In the genomic region with DNA sequence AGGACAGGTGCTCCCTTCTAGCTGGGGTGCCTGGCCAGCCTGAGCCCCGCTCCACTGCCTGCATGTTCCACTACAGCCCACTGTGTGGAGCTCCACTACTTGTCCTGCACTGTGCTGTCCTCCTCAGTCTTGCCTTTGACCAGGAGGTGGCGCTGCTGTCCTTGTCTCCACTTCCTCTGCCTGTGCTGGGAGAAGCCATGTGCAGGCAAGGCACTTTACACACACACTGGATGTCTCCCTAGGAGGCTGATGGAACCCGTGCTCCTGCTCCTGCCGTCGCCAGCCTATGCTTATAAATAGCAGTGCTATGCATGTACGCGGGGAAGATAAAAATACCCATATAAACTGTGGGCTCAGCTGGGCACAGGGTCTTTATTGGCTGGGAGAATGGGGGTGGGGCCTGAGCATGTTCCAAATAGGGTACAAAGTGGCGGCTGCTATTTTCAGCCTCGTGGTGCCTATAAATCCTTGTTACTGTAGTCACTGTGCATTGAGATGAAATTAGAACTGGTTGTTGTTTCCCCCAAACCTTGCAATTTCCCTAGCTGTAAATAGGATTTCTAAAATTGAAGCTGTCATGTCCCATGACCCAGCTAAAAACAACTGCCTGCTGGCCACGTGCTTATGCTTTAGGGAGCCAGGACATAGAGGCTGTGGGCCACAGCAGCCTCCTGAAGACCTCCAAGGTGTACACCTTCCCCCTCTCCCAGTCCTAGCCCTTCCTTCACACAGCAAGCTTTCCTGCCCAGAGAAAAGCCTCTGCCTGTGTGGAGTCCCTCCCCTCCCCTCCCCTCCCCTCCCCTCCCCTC, we compare ENCODE assay signal across 8 mouse cellular contexts. TPM values are rescaled to one million over a fixed set of nuclear protein-coding genes. Genes with fewer than 3 reads are reported as not detected.
DNase-seq lines count a peak whose midpoint lies in the region; ATAC-seq and TF ChIP-seq lines count a peak whose summit lies in the region.

No protein-coding gene starts in this region.

- no peak for TF ChIP-seq CTCF in heart, adult 2 months (IDR thresholded peaks at IDR 0.05)
- TF ChIP-seq CTCF in kidney, adult 2 months (conservative IDR thresholded peaks at IDR 0.05; ENCODE audit: insufficient read depth, insufficient read length, low read depth, low read length) = peak; percentile 100; the same call in 1 of the 2 replicates
- TF ChIP-seq CTCF in small intestine, adult 2 months (IDR thresholded peaks at IDR 0.05; ENCODE audit: extremely low read depth, insufficient read length, insufficient replicate concordance, low read depth, low read length) = peak; percentile 99

- 24% methylated on average over 10 of the region's 10 CpGs for WGBS in embryonic facial prominence, embryonic 12.5 days
- WGBS in heart, adult 2 months = 8% methylated on average over 10 of the region's 10 CpGs
- 11% methylated on average over 10 of the region's 10 CpGs for WGBS in kidney, adult 2 months
- 24% methylated on average over 10 of the region's 10 CpGs for WGBS in limb, embryonic 11.5 days
- WGBS in midbrain, embryonic 13.5 days = 21% methylated on average over 10 of the region's 10 CpGs
- 22% methylated on average over 10 of the region's 10 CpGs for WGBS in small intestine, adult 2 months

- TF ChIP-seq POLR2A in heart, adult 2 months (IDR thresholded peaks at IDR 0.05; ENCODE audit: insufficient read depth, low read depth, low read length) = peak; percentile 47; the same call in 1 of the 2 replicates
- TF ChIP-seq POLR2A in kidney, adult 2 months (IDR thresholded peaks at IDR 0.05; ENCODE audit: low read depth, low read length) = no peak
- TF ChIP-seq POLR2A in small intestine, adult 2 months (IDR thresholded peaks at IDR 0.05; ENCODE audit: low read depth, low read length) = no peak

- H3K4me2 ChIP-seq in embryonic facial prominence, embryonic 12.5 days (replicated peaks) = no peak overlapping the region
- no peak overlapping the region for H3K4me2 ChIP-seq in limb, embryonic 11.5 days (ENCODE audit: low read depth, severe bottlenecking)
- H3K4me2 ChIP-seq in midbrain, embryonic 13.5 days (replicated peaks) = no peak overlapping the region

- no peaks in the 10 kb centered on the region for H3K79me2 ChIP-seq in heart, adult 2 months (replicated peaks; ENCODE audit: control insufficient read depth, insufficient read depth, low read length)

- no peaks in the 10 kb centered on the region for H3K9me3 ChIP-seq in embryonic facial prominence, embryonic 12.5 days
- no peaks in the 10 kb centered on the region for H3K9me3 ChIP-seq in limb, embryonic 11.5 days (ENCODE audit: control insufficient read depth, low read length)
- H3K9me3 ChIP-seq in midbrain, embryonic 13.5 days = no peaks in the 10 kb centered on the region

- no peaks in the 10 kb centered on the region for H3K4me1 ChIP-seq in embryonic facial prominence, embryonic 12.5 days
- peaks cover 2% of the 10 kb centered on the region for H3K4me1 ChIP-seq in heart, adult 2 months (ENCODE audit: control insufficient read depth, insufficient read depth, low read length)
- peaks cover 4% of the 10 kb centered on the region; the same call in 1 of the 2 replicates for H3K4me1 ChIP-seq in kidney, adult 2 months (ENCODE audit: control insufficient read depth, insufficient read depth, low read length)
- H3K4me1 ChIP-seq in limb, embryonic 11.5 days (ENCODE audit: control insufficient read depth, insufficient read depth, low read length) = 0 out of 2 replicates have a peak, but pooled peaks cover 2% of the 10 kb centered on the region
- peaks cover 2% of the 10 kb centered on the region; the same call in 1 of the 2 replicates for H3K4me1 ChIP-seq in midbrain, embryonic 13.5 days (replicated peaks)
- H3K4me1 ChIP-seq in small intestine, adult 2 months (ENCODE audit: control insufficient read depth, insufficient read depth, insufficient read length, low read length) = no peaks in the 10 kb centered on the region; the same call in 1 of the 2 replicates

- H3K9ac ChIP-seq in embryonic facial prominence, embryonic 12.5 days = no peak overlapping the region
- no peak overlapping the region for H3K9ac ChIP-seq in heart, adult 2 months (ENCODE audit: low read depth, low read length)
- H3K9ac ChIP-seq in limb, embryonic 11.5 days (ENCODE audit: low read length) = no peak overlapping the region
- no peak overlapping the region; the same call in 1 of the 2 replicates for H3K9ac ChIP-seq in midbrain, embryonic 13.5 days (replicated peaks)

- peak; percentile 100 for TF ChIP-seq EP300 in heart, adult 2 months (IDR thresholded peaks at IDR 0.05; ENCODE audit: insufficient read depth, low read depth, low read length)

- DNase-seq in 3134 (ENCODE audit: extremely low read depth, insufficient read length, low spot score) = peak; percentile 76
- DNase-seq in adrenal gland, postnatal 25 days = peak; percentile 93
- peak; percentile 92 to 94 for DNase-seq in heart, adult 2 months
- peak; percentile 97 for DNase-seq in kidney, adult 2 months
- DNase-seq in limb, embryonic 11.5 days (ENCODE audit: low spot score) = peak; percentile 100

- no peaks in the 10 kb centered on the region for H3K27me3 ChIP-seq in embryonic facial prominence, embryonic 12.5 days
- H3K27me3 ChIP-seq in heart, adult 2 months (ENCODE audit: control insufficient read depth, insufficient read depth, low read length) = no peaks in the 10 kb centered on the region
- no peaks in the 10 kb centered on the region for H3K27me3 ChIP-seq in kidney, adult 2 months (replicated peaks; ENCODE audit: control insufficient read depth, insufficient read depth, low read length)
- H3K27me3 ChIP-seq in limb, embryonic 11.5 days (ENCODE audit: control insufficient read depth, insufficient read depth, low read length) = no peaks in the 10 kb centered on the region
- H3K27me3 ChIP-seq in midbrain, embryonic 13.5 days = no peaks in the 10 kb centered on the region
- H3K27me3 ChIP-seq in small intestine, adult 2 months (ENCODE audit: control insufficient read depth, insufficient read depth, low read length) = no peaks in the 10 kb centered on the region

- peaks cover 82% of the 10 kb centered on the region for H3K36me3 ChIP-seq in embryonic facial prominence, embryonic 12.5 days
- no peaks in the 10 kb centered on the region for H3K36me3 ChIP-seq in heart, adult 2 months (ENCODE audit: control insufficient read depth, insufficient read depth, low read length)
- no peaks in the 10 kb centered on the region for H3K36me3 ChIP-seq in kidney, adult 2 months (ENCODE audit: control insufficient read depth, insufficient read depth, low read length)
- peaks cover 16% of the 10 kb centered on the region; the same call in 1 of the 2 replicates for H3K36me3 ChIP-seq in limb, embryonic 11.5 days (ENCODE audit: control insufficient read depth, insufficient read depth, low read length)
- H3K36me3 ChIP-seq in midbrain, embryonic 13.5 days = peaks cover 80% of the 10 kb centered on the region
- H3K36me3 ChIP-seq in small intestine, adult 2 months (ENCODE audit: control insufficient read depth, insufficient read depth, low read length) = peaks cover 39% of the 10 kb centered on the region

- peak; percentile 92 for ATAC-seq in embryonic facial prominence, embryonic 12.5 days (ENCODE audit: insufficient number of reproducible peaks, insufficient read depth, low FRiP score, low TSS enrichment)
- peak; percentile 93 for ATAC-seq in limb, embryonic 11.5 days (ENCODE audit: insufficient number of reproducible peaks, low FRiP score, low TSS enrichment, low read depth)
- peak; percentile 98 for ATAC-seq in midbrain, embryonic 13.5 days

- H3K27ac ChIP-seq in embryonic facial prominence, embryonic 12.5 days = no peak overlapping the region
- peak overlapping the region; percentile 81 for H3K27ac ChIP-seq in heart, adult 2 months
- H3K27ac ChIP-seq in kidney, adult 2 months (ENCODE audit: insufficient read depth, low read depth, low read length) = no peak overlapping the region
- H3K27ac ChIP-seq in limb, embryonic 11.5 days (replicated peaks; ENCODE audit: low read depth, low read length) = no peak overlapping the region
- H3K27ac ChIP-seq in midbrain, embryonic 13.5 days = 0 out of 2 replicates have a peak overlapping the region, but pooled peaks have one; percentile 39
- H3K27ac ChIP-seq in small intestine, adult 2 months (ENCODE audit: insufficient read depth, low read depth, low read length) = no peak overlapping the region

- intact Hi-C loops in heart, adult 2 months (cut with DNase I) = loop anchor here (1.0 to 10.0 kb wide), 4 partner anchors 84 to 361 kb away; a partner anchor contains a TSS

- no peak overlapping the region for H3K4me3 ChIP-seq in embryonic facial prominence, embryonic 12.5 days
- H3K4me3 ChIP-seq in heart, adult 2 months = no peak overlapping the region
- no peak overlapping the region for H3K4me3 ChIP-seq in kidney, adult 2 months (ENCODE audit: insufficient read depth, low read depth, low read length)
- H3K4me3 ChIP-seq in limb, embryonic 11.5 days (ENCODE audit: low read depth, low read length) = no peak overlapping the region
- no peak overlapping the region for H3K4me3 ChIP-seq in midbrain, embryonic 13.5 days (replicated peaks)
- no peak overlapping the region for H3K4me3 ChIP-seq in small intestine, adult 2 months (ENCODE audit: low read depth, low read length)

RNA-seq across cellular contexts. Expression of a gene that starts 11.1 kb away (rescaled TPM):
- total RNA-seq in adrenal gland, postnatal 25 days (2021) = not detected in 2 replicates
- polyA plus RNA-seq in embryonic facial prominence, embryonic 12.5 days (2016; fragmentation: Nextera tagmentation; extraction: Ambion mirVana) = 0.25 and 0.50 TPM in 2 replicates
- under 1 TPM; 0.16 to 0.39 TPM for total RNA-seq in heart, adult 2 months (2021)
- polyA plus RNA-seq in heart, adult 2 months (2012; rRNA removed) = 0.12 and 0.57 TPM in 2 replicates
- polyA plus RNA-seq in kidney, adult 2 months (2012; rRNA removed) = 0.23 and 0.49 TPM in 2 replicates
- polyA plus RNA-seq in limb, embryonic 11.5 days (2014; fragmentation: Nextera tagmentation; extraction: Ambion mirVana) = not detected in 2 replicates
- polyA plus RNA-seq in midbrain, embryonic 13.5 days (2015; fragmentation: Nextera tagmentation; extraction: Ambion mirVana) = 0.22 and 0.23 TPM in 2 replicates
- 0.75 and 2.6 TPM in 2 replicates for polyA plus RNA-seq in small intestine, adult 2 months (2012; rRNA removed)

RNA-seq across cellular contexts. Expression of a gene that starts 14.2 kb away (rescaled TPM):
- not detected in 2 replicates for total RNA-seq in adrenal gland, postnatal 25 days (2021)
- polyA plus RNA-seq in embryonic facial prominence, embryonic 12.5 days (2016; fragmentation: Nextera tagmentation; extraction: Ambion mirVana) = 0.78 and 0.90 TPM in 2 replicates
- total RNA-seq in heart, adult 2 months (2021) = 1 to 10 TPM in 1 of 2 experiments, under 1 TPM in 1; 0.61 to 1.4 TPM
- 0.39 and 0.59 TPM in 2 replicates for polyA plus RNA-seq in heart, adult 2 months (2012; rRNA removed)
- 0.04 and 0.11 TPM in 2 replicates for polyA plus RNA-seq in kidney, adult 2 months (2012; rRNA removed)
- 0.43 and 0.47 TPM in 2 replicates for polyA plus RNA-seq in limb, embryonic 11.5 days (2014; fragmentation: Nextera tagmentation; extraction: Ambion mirVana)
- 0.88 and 1.0 TPM in 2 replicates for polyA plus RNA-seq in midbrain, embryonic 13.5 days (2015; fragmentation: Nextera tagmentation; extraction: Ambion mirVana)
- 0.05 and 0.08 TPM in 2 replicates for polyA plus RNA-seq in small intestine, adult 2 months (2012; rRNA removed)

RNA-seq across cellular contexts. Expression of a gene that starts 14.5 kb away (rescaled TPM):
- 20.8 and 26.1 TPM in 2 replicates for total RNA-seq in adrenal gland, postnatal 25 days (2021)
- polyA plus RNA-seq in embryonic facial prominence, embryonic 12.5 days (2016; fragmentation: Nextera tagmentation; extraction: Ambion mirVana) = 60.2 and 60.7 TPM in 2 replicates
- 10 to 100 TPM; 21.3 to 24.0 TPM for total RNA-seq in heart, adult 2 months (2021)
- 27.7 and 35.5 TPM in 2 replicates for polyA plus RNA-seq in heart, adult 2 months (2012; rRNA removed)
- 29.8 and 31.4 TPM in 2 replicates for polyA plus RNA-seq in kidney, adult 2 months (2012; rRNA removed)
- 23.6 and 25.0 TPM in 2 replicates for polyA plus RNA-seq in limb, embryonic 11.5 days (2014; fragmentation: Nextera tagmentation; extraction: Ambion mirVana)
- polyA plus RNA-seq in midbrain, embryonic 13.5 days (2015; fragmentation: Nextera tagmentation; extraction: Ambion mirVana) = 82.2 and 86.8 TPM in 2 replicates
- 20.8 and 27.9 TPM in 2 replicates for polyA plus RNA-seq in small intestine, adult 2 months (2012; rRNA removed)

RNA-seq across cellular contexts. Expression of a gene that starts 41.9 kb away (rescaled TPM):
- not detected in 2 replicates for total RNA-seq in adrenal gland, postnatal 25 days (2021)
- 10.1 and 10.7 TPM in 2 replicates for polyA plus RNA-seq in embryonic facial prominence, embryonic 12.5 days (2016; fragmentation: Nextera tagmentation; extraction: Ambion mirVana)
- under 1 TPM; 0.78 to 0.84 TPM for total RNA-seq in heart, adult 2 months (2021)
- 0.70 and 2.9 TPM in 2 replicates for polyA plus RNA-seq in heart, adult 2 months (2012; rRNA removed)
- 113 and 170 TPM in 2 replicates for polyA plus RNA-seq in kidney, adult 2 months (2012; rRNA removed)
- 0.88 and 3.3 TPM in 2 replicates for polyA plus RNA-seq in limb, embryonic 11.5 days (2014; fragmentation: Nextera tagmentation; extraction: Ambion mirVana)
- polyA plus RNA-seq in midbrain, embryonic 13.5 days (2015; fragmentation: Nextera tagmentation; extraction: Ambion mirVana) = 0.72 and 1.4 TPM in 2 replicates
- polyA plus RNA-seq in small intestine, adult 2 months (2012; rRNA removed) = 139 and 542 TPM in 2 replicates

Comparison
In these comparisons a context has a peak if more than half of its experiments do, and no peak if none do; other contexts are left out.
1. H3K27ac ChIP-seq: peak in heart, adult 2 months (single experiment) and midbrain, embryonic 13.5 days (single experiment); none in embryonic facial prominence, embryonic 12.5 days (single experiment), kidney, adult 2 months (single experiment), limb, embryonic 11.5 days (single experiment) and small intestine, adult 2 months (single experiment).
2. Peak in every context shown above with its lines, with median percentiles within 50 percentile points of each other: DNase-seq and ATAC-seq.